22 mouse cellular contexts compared by ENCODE assay signal in genomic region chr3:21343095-21343494, GRCm38 (mm10).
A peak's percentile ranks its signal among the peaks of the same experiment; 100 is the strongest.
DNase-seq lines count a peak whose midpoint lies in the region; ATAC-seq and TF ChIP-seq lines count a peak whose summit lies in the region.
"Had no signal": no experiment of that assay in that cellular context is flagged by ENCODE, and none has a peak within 500 bp of the region (broad histone marks: within the 10 kb centered on the region; RNA-seq: fewer than 3 reads in every experiment).

No protein-coding gene starts in this region.

- H3K4me3 ChIP-seq in embryonic facial prominence, embryonic 14.5 days (ENCODE audit: low read depth, low read length) = no peak overlapping the region
- no peak overlapping the region for H3K4me3 ChIP-seq in midbrain, postnatal 0 days (ENCODE audit: low read depth, low read length)
- no peak overlapping the region for H3K4me3 ChIP-seq in forebrain, embryonic 13.5 days
- H3K4me3 ChIP-seq: embryonic facial prominence, embryonic 12.5 days; embryonic facial prominence, embryonic 15.5 days; erythroblast, embryonic 14.5 days had no signal

- no peak for TF ChIP-seq CTCF in midbrain, postnatal 0 days (IDR thresholded peaks at IDR 0.05)

- WGBS in embryonic facial prominence, embryonic 14.5 days = 67% methylated on average over 1 of the region's 1 CpGs
- WGBS in midbrain, postnatal 0 days = 98% methylated on average over 1 of the region's 1 CpGs
- WGBS in forebrain, embryonic 13.5 days = 98% methylated on average over 1 of the region's 1 CpGs

- no peak overlapping the region for H3K9ac ChIP-seq in embryonic facial prominence, embryonic 14.5 days (ENCODE audit: low read depth, low read length)
- H3K9ac ChIP-seq in midbrain, postnatal 0 days (replicated peaks; ENCODE audit: low read length, poor library complexity, severe bottlenecking) = no peak overlapping the region
- H3K9ac ChIP-seq in forebrain, embryonic 13.5 days = no peak overlapping the region
- H3K9ac ChIP-seq: embryonic facial prominence, embryonic 12.5 days; embryonic facial prominence, embryonic 15.5 days had no signal

- H3K9me3 ChIP-seq in embryonic facial prominence, embryonic 14.5 days (ENCODE audit: control insufficient read depth, low read length) = no peaks in the 10 kb centered on the region
- H3K9me3 ChIP-seq in midbrain, postnatal 0 days (ENCODE audit: low read length) = no peaks in the 10 kb centered on the region
- H3K9me3 ChIP-seq in forebrain, embryonic 13.5 days (replicated peaks) = no peaks in the 10 kb centered on the region
- H3K9me3 ChIP-seq: embryonic facial prominence, embryonic 12.5 days; embryonic facial prominence, embryonic 15.5 days had no signal

- no peak overlapping the region for H3K4me2 ChIP-seq in embryonic facial prominence, embryonic 14.5 days (ENCODE audit: low read depth, low read length)
- H3K4me2 ChIP-seq in midbrain, postnatal 0 days (ENCODE audit: low read depth, low read length, poor library complexity, severe bottlenecking) = no peak overlapping the region
- H3K4me2 ChIP-seq in forebrain, embryonic 13.5 days = no peak overlapping the region
- H3K4me2 ChIP-seq: embryonic facial prominence, embryonic 12.5 days; embryonic facial prominence, embryonic 15.5 days had no signal

- H3K4me1 ChIP-seq in embryonic facial prominence, embryonic 14.5 days (ENCODE audit: control insufficient read depth, insufficient read depth, low read length) = no peaks in the 10 kb centered on the region
- no peaks in the 10 kb centered on the region for H3K4me1 ChIP-seq in midbrain, postnatal 0 days (ENCODE audit: insufficient read depth, low read length)
- no peaks in the 10 kb centered on the region for H3K4me1 ChIP-seq in forebrain, embryonic 13.5 days
- H3K4me1 ChIP-seq: embryonic facial prominence, embryonic 12.5 days; embryonic facial prominence, embryonic 15.5 days had no signal

- peak; percentile 69 for ATAC-seq in CD4-positive, CD25-positive, alpha-beta regulatory T cell, adult 4 months
- no peak for ATAC-seq in embryonic facial prominence, embryonic 14.5 days (ENCODE audit: low read depth)
- peak; percentile 60 for ATAC-seq in inflammation-experienced regulatory T-cells, adult 6 months
- ATAC-seq in midbrain, postnatal 0 days (ENCODE audit: low FRiP score) = no peak
- ATAC-seq in forebrain, embryonic 13.5 days = no peak
- ATAC-seq: activated CD4-positive, CD25-positive, alpha-beta regulatory T cell, adult 4 months; forebrain, embryonic 14.5 days; forebrain, embryonic 16.5 days; Patski had no signal

- DNase-seq in CD4-positive, CD25-positive, alpha-beta regulatory T cell, adult 2 months (ENCODE audit: low read depth, low spot score) = peak; percentile 3
- peak; percentile 34 for DNase-seq in embryonic facial prominence, embryonic 14.5 days (ENCODE audit: low spot score)
- no peak for DNase-seq in midbrain, postnatal 0 days (ENCODE audit: low spot score)
- DNase-seq in lung, postnatal 25 days (ENCODE audit: low spot score) = no peak
- DNase-seq: adrenal gland, adult 8-10 months; adrenal gland, postnatal 14 days; adrenal gland, postnatal 36 days; cerebellum, adult 11-12 months; cerebellum, adult 2 months; cerebellum, adult 9-10 months; cerebellum, postnatal 10 days; cerebellum, postnatal 25 days had no signal

- no peak overlapping the region for H3K27ac ChIP-seq in embryonic facial prominence, embryonic 14.5 days (replicated peaks; ENCODE audit: low read depth, low read length)
- H3K27ac ChIP-seq in midbrain, postnatal 0 days (ENCODE audit: low read depth, low read length) = no peak overlapping the region
- H3K27ac ChIP-seq in forebrain, embryonic 13.5 days = no peak overlapping the region
- H3K27ac ChIP-seq: embryonic facial prominence, embryonic 12.5 days; embryonic facial prominence, embryonic 15.5 days had no signal

- H3K36me3 ChIP-seq in embryonic facial prominence, embryonic 14.5 days (ENCODE audit: control insufficient read depth, insufficient read depth, low read length) = no peaks in the 10 kb centered on the region
- H3K36me3 ChIP-seq in midbrain, postnatal 0 days (ENCODE audit: insufficient read depth, low read length) = no peaks in the 10 kb centered on the region
- H3K36me3 ChIP-seq in forebrain, embryonic 13.5 days (ENCODE audit: poor library complexity, severe bottlenecking) = no peaks in the 10 kb centered on the region
- H3K36me3 ChIP-seq: embryonic facial prominence, embryonic 12.5 days; embryonic facial prominence, embryonic 15.5 days had no signal

- no peaks in the 10 kb centered on the region for H3K27me3 ChIP-seq in embryonic facial prominence, embryonic 14.5 days (replicated peaks; ENCODE audit: control insufficient read depth, insufficient read depth, low read length)
- H3K27me3 ChIP-seq in midbrain, postnatal 0 days (ENCODE audit: insufficient read depth, low read length) = no peaks in the 10 kb centered on the region
- no peaks in the 10 kb centered on the region for H3K27me3 ChIP-seq in forebrain, embryonic 13.5 days
- H3K27me3 ChIP-seq: embryonic facial prominence, embryonic 12.5 days; embryonic facial prominence, embryonic 15.5 days; Patski had no signal

Comparison
In these comparisons a context has a peak if more than half of its experiments do, and no peak if none do; other contexts are left out.
1. DNase-seq: peak in CD4-positive, CD25-positive, alpha-beta regulatory T cell, adult 2 months (single experiment) and embryonic facial prominence, embryonic 14.5 days (single experiment); none in midbrain, postnatal 0 days (single experiment) and lung, postnatal 25 days (single experiment).
2. ATAC-seq: peak in CD4-positive, CD25-positive, alpha-beta regulatory T cell, adult 4 months (single experiment) and inflammation-experienced regulatory T-cells, adult 6 months (single experiment); none in embryonic facial prominence, embryonic 14.5 days (single experiment), midbrain, postnatal 0 days (single experiment) and forebrain, embryonic 13.5 days (single experiment).